Mouse (Mus musculus): ENCODE results near the gene Wdr19.
A peak's percentile ranks its signal among the peaks of the same experiment; 100 is the strongest.

Wdr19 gene

DNA sequence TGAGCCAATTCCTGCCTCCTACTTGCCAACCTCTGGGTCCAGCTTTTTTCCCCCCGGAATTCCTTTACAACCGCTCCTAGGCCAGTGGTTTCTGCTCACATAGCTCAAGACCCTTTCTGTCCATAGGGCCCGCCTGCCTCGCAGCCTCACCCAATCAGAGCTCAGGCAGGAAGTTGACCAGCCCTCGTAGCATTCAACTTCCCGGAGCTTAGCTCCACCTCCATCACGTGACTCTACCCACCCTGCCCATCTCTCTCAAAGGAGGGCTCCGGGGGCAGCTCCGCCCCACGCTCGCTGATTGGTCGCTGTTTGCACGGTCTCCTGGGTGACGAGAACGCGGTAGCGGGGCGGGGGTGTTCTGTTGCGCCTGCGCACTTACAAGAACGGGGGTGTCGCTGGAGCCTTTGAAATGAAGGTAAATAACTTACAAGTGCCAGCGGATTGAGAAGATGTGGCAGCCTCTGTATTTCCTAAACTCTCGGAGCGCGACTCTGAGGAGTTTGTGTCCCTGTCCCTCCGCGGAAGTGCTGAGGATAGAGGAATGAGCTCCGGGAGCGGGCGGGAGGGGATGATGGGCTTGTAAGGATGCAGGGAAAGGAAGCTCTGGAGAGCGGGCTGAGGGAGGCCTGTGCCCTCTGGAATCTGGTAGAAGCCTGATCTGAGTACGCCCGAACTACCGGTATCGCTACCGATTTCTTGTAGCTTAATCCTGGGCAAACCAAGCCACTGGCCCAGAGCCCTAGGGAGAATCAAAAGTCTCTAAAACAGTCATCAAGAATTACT, at the start of gene Wdr19:
TSS of gene Wdr19 (plus strand) at position 351 of the 783 bp plus-strand sequence.
- DNase-seq, result peak; percentile 98

- DNase-seq, result no peak
Observed at GRCm38 (mm10) chr5:65149706-65150105, 49.8 kb upstream of the Wdr19 start.

DNA sequence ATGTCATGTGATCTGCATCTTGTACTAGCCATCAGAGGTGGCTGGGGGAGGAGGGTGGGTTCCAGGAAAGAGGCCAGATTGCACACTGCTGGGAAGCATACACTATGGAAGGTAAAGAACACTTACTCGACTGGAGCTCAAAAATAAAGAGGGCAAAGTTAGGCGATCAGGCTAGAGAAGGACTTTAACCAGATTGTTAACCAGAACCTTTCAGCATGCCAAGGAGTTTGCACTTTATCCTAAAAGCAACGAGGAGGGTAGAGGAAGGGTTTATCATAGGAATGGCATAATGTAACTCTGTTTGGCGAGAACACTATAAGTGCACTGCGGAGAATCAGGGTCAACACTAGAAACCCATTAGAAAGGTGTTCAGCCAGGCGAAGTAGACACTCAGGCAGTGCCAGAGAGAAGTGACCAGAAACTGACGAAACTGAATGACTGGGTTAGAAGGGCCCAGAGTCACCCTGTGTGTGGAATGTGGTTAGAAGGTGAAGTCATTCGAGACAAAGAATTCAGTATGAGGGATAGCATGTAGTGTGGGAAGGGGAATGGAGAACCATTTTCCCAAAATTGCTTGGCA, 49.0 kb upstream of the Wdr19 start:
- DNase-seq, result no peak

- DNase-seq, result no peak
Observed at GRCm38 (mm10) chr5:65151276-65151675, 48.2 kb upstream of the Wdr19 start.

GRCm38 (mm10) chr5:65151767-65152166, 47.7 kb upstream of the Wdr19 start:
- DNase-seq, result no peak

GRCm38 (mm10) chr5:65154287-65154686, 45.2 kb upstream of the Wdr19 start:
- no peak for DNase-seq

GRCm38 (mm10) chr5:65156853-65157252, 42.6 kb upstream of the Wdr19 start:
- no peak for DNase-seq

DNA sequence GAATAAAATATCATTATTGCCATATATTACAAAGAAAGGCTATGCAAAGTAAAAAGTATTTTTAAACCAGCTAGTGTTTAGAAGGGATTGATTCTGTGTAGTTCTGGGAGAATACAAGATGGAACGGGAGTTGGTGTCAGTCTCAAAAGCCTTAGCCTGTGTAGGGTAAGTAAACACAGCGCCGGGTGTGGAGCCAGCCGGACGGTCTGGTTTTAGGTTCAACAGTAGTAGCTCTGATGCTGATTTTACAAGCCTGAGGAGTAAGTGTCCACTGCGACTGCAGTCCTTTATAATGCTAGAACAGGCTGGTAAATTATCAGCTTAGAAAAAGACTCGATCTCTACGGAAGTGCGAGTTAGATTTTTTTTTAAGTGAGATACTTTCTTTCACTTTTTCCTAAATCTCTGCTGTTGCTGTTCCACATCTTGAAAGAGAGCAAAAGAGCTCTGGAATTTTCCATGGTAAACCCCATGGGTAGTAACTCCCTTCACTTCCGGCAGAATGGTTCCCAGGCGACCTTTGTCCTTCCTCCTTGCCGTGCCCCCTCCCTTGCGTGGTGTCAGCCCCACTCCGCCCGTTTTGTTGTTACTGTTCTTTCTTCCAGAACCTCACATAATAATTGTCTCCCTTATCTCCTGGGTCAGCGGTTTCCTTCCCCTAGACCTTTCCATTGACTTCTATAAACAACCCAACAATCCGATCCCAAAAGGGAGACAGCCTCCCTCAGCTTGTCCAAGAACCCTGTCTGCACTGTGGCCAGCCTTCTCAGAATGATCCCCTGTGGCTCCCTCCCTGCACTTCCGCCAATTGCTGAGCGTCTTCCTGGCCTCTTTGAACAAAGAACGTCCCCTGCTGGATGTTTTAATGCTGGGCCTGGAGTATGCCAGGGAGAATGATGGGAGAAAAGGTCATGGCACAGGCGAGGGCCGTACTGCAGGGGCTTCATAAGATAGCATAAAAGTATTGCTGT, 41.8 kb upstream of the Wdr19 start:
- peak; percentile 32 for DNase-seq

- no peak for DNase-seq
Observed at GRCm38 (mm10) chr5:65158696-65159305, 40.7 kb upstream of the Wdr19 start.

- DNase-seq, result no peak
Observed at GRCm38 (mm10) chr5:65163001-65163400, 36.5 kb upstream of the Wdr19 start.

- DNase-seq, result no peak
Observed at GRCm38 (mm10) chr5:65163489-65164092, 35.9 kb upstream of the Wdr19 start.

DNA sequence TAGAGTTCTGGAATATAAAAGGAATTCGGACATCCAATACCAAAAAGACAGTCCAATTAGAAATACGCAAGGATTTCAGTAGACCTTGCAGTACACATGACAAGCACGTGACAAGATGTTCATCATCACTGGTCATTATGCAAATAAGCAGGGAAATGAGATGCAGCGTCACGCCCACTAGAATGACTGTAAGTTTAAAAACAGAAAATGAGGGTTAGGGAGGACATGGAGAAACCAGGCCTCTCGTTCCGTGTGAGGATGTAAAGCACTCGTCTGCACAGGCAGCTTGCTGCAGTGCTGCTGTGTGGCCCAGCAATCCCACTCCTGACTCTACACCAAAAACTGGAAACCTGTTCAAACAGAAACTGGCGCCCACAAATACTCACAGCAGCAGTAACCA, 29.3 kb upstream of the Wdr19 start:
- no peak for DNase-seq

DNA sequence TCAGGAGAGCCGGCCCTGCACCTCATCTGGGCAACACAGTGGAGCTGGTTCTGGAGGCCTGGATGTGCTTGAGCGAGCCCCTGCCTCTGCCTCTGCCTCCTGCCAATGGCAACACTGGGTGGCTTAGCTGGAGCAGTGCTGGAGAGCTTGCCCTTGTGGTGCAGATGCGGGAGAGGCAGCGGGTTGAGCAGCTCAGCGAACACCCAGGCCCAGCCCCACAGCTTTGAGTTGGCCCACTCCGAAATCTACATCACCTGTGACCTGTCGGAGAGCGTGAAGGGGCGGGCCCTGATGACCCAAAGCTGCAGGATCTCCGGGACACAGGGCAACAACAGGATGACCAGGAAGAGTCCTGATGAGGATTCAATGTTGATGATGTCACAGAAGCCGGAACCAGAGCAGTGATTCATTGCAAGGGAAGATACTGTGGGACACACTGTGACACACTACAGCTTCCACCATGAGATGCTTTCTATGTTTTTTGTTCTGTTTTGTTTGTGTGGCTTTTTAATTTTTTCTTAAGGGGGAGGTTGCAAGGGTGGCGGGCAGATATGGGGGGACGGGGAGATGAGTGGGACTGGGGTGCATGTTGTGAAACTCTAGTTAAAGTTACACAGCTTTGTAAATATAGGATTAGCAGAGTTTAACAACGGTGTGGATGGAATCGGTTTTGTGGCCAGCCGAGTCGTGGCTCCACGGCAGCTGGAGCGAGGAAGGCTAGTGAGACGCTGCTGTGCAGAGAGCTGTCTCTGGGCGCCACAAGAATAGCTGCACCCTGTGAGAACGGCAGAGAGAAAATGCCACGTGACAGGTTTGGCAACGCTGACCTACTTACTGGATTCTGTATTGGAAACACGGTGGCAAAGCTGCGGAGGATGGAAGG, 24.2 kb upstream of the Wdr19 start:
- DNase-seq, result no peak

GRCm38 (mm10) chr5:65175918-65176484, 23.5 kb upstream of the Wdr19 start:
- DNase-seq, result no peak

GRCm38 (mm10) chr5:65177026-65177514, 22.4 kb upstream of the Wdr19 start:
- DNase-seq, result no peak

GRCm38 (mm10) chr5:65178477-65178876, 21.0 kb upstream of the Wdr19 start:
- DNase-seq, result no peak

DNA sequence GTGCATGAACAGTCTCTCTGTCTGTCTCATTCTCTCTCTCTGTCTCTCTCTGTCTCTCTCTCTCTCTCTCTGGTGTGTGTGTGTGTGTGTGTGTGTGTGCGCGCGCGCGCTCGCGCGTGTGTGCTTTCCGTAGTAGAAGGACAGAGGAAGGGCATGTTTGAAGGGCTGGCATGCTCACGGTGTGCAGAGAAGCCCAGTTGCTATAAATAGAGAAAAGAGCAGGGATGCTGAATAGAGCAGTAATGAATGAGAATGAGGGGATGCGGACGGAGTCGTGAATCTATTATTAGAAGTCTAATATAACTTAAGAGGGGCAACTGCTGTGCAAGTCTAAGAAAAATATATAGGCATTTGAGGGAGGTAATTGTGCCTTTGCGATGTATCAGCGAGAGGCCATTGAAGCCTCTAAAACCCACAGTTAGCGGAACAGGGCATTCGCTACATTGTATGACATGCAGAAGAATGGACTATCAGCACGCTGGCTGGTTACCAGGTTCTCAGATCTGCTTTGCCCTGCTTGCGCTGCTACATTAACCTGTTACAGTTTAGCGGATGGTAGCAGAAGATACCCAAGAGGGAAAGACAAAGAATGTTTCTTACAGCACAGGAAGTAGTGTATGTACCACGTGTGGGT, 18.2 kb upstream of the Wdr19 start:
- no peak for DNase-seq

GRCm38 (mm10) chr5:65181794-65182169, 17.7 kb upstream of the Wdr19 start:
- no peak for DNase-seq

DNA sequence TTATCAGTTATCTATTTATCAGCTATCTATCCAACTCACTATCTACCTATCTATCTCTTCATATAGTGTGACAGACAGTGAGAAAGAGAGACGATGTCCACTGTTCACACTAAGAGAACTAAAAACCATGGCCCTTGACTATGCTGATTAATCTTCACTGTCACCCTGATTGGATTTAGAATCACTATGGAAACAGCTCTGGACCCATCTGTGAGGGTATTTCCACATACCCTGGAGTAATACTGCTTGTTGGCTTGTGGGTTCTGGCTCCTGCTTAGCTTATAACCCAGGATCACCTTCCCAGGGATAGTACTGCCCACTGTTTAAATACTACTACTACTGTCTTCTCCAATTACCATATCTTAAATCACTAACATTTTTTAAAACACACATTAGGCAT, 17.2 kb upstream of the Wdr19 start:
- no peak for DNase-seq

DNA sequence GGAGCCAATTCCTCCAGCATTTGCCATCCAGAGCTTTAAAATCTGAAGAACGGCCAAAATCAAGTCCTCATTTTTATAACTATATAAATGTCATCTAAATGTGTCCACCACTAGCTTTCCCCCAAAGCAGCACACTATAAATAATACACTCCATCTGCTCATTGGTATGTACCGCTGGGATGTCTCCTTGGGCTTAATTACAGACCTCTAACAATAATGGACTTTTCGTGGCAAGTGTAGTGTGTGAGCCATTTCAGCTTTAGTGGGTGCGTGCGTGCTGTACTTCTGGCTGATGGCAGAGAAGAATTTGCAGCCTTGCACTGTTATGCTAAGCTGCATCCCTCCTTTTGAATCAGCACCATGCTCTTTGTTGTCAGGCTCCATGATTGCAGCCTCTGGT, 7.9 kb upstream of the Wdr19 start:
- DNase-seq, result no peak

GRCm38 (mm10) chr5:65194441-65194840, 5.1 kb upstream of the Wdr19 start:
- no peak for DNase-seq
